Mouse (Mus musculus) stomach, embryonic 15.5 days (tissue): Measurements from ENCODE around the gene Crot. TPM values are rescaled to one million over a fixed set of nuclear protein-coding genes. Genes with fewer than 3 reads are reported as not detected.
"Not testable (repeated sequence)": the region's sequence is repeated elsewhere in the genome, so short reads cannot be mapped to it uniquely, and the experiment has no call there.

Experiments used
- ATAC-seq: fragments of 200-750 bp; cut with Nextera tagmentation; 2 replicates; pipeline ENCODE4 v1.8.0; 2017; ENCODE audit warnings: low read depth, moderate number of reproducible peaks, moderate TSS enrichment; ENCODE audit not compliant: insufficient read depth, low FRiP score
- H3K27ac ChIP-seq: fragments of 300-500 bp; sonication (generic); 2 replicates; pipeline ENCODE4 v1.5.1; 2015; ENCODE audit warnings: mild to moderate bottlenecking, inconsistent platforms
- H3K27me3 ChIP-seq: fragments of 300-500 bp; sonication (generic); replicated peaks from 2 replicates; pipeline ENCODE4 v1.6.1; 2015; ENCODE audit warnings: inconsistent platforms
- H3K36me3 ChIP-seq: fragments of 300-500 bp; sonication (generic); 2 replicates; pipeline ENCODE4 v1.6.1; 2015; ENCODE audit warnings: inconsistent platforms
- H3K4me1 ChIP-seq: fragments of 300-500 bp; sonication (generic); 2 replicates; pipeline ENCODE4 v1.6.1; 2015; ENCODE audit warnings: inconsistent platforms
- H3K4me2 ChIP-seq: fragments of 300-500 bp; sonication (generic); 2 replicates; pipeline ENCODE4 v1.6.1; 2015; ENCODE audit warnings: mild to moderate bottlenecking, inconsistent platforms
- H3K4me3 ChIP-seq: fragments of 300-500 bp; sonication (generic); replicated peaks from 2 replicates; pipeline ENCODE4 v1.5.1; 2015; ENCODE audit warnings: inconsistent platforms
- H3K9ac ChIP-seq: fragments of 300-500 bp; sonication (generic); 2 replicates; pipeline ENCODE4 v1.6.1; 2015; ENCODE audit warnings: inconsistent platforms
- H3K9me3 ChIP-seq: fragments of 300-500 bp; sonication (generic); 2 replicates; pipeline ENCODE4 v1.6.1; 2016; ENCODE audit warnings: inconsistent platforms
- WGBS: fragments of 180-500 bp; shearing (Covaris S2); methylation state at CpG from one replicate; pipeline ENCODE4 v1.1.7; 2015; 5-methylcytosine and 5-hydroxymethylcytosine counted together
- polyA plus RNA-seq: library from polyadenylated mRNA; unstranded; fragments of >200 nt; fragmentation: Nextera tagmentation; extraction: Ambion mirVana; gene quantifications from 2 replicates; pipeline ENCODE4 v1.2.1, GENCODE M21; 2015

Crot gene
- polyA plus RNA-seq, 1 experiment from 2014 or later: 52.0 TPM

- H3K27me3 ChIP-seq, H3K36me3 ChIP-seq, H3K4me3 ChIP-seq, H3K9me3 ChIP-seq, ATAC-seq, H3K27ac ChIP-seq, H3K9ac ChIP-seq, H3K4me2 ChIP-seq, H3K4me1 ChIP-seq: not testable (repeated sequence)
- WGBS: no CpG with 5 or more reads among the region's 1 CpGs
Measured at GRCm38 (mm10) chr5:8941266-8941665, 55.9 kb downstream of the Crot start.

- Histone ChIP-seq H3K36me3 (no peaks in the 10 kb centered on the region), H3K27ac (no peak overlapping the region), H3K27me3 (no peaks in the 10 kb centered on the region), H3K4me3 (no peak overlapping the region), H3K4me2 (no peak overlapping the region), H3K9me3 (no peaks in the 10 kb centered on the region), H3K4me1 (no peaks in the 10 kb centered on the region), H3K9ac (no peak overlapping the region)
- WGBS: 86% methylated on average over 7 of the region's 7 CpGs
- no peak for ATAC-seq
Measured at GRCm38 (mm10) chr5:8937965-8938364, 59.2 kb downstream of the Crot start.

GRCm38 (mm10) chr5:8928440-8928839 is 68.7 kb downstream of the Crot start:
- 81% methylated on average over 9 of the region's 9 CpGs for WGBS
- Histone ChIP-seq H3K4me1 (no peaks in the 10 kb centered on the region), H3K27ac (no peak overlapping the region), H3K4me2 (no peak overlapping the region), H3K4me3 (no peak overlapping the region), H3K9ac (no peak overlapping the region), H3K27me3 (no peaks in the 10 kb centered on the region), H3K9me3 (no peaks in the 10 kb centered on the region), H3K36me3 (no peaks in the 10 kb centered on the region)
- no peak for ATAC-seq

GRCm38 (mm10) chr5:8917069-8917468 is 80.1 kb downstream of the Crot start:
- Histone ChIP-seq H3K27me3 (no peaks in the 10 kb centered on the region), H3K36me3 (no peaks in the 10 kb centered on the region), H3K4me2 (no peak overlapping the region), H3K4me1 (no peaks in the 10 kb centered on the region), H3K9ac (no peak overlapping the region), H3K4me3 (no peak overlapping the region), H3K27ac (no peak overlapping the region), H3K9me3 (no peaks in the 10 kb centered on the region)
- 69% methylated on average over 6 of the region's 6 CpGs for WGBS
- no peak for ATAC-seq

- Histone ChIP-seq H3K4me3 (no peak overlapping the region), H3K9me3 (no peaks in the 10 kb centered on the region), H3K4me2 (no peak overlapping the region), H3K27me3 (no peaks in the 10 kb centered on the region), H3K36me3 (no peaks in the 10 kb centered on the region), H3K9ac (no peak overlapping the region), H3K4me1 (no peaks in the 10 kb centered on the region), H3K27ac (no peak overlapping the region)
- ATAC-seq: no peak
- 75% methylated on average over 2 of the region's 2 CpGs for WGBS
Measured at GRCm38 (mm10) chr5:8916400-8916799, 80.7 kb downstream of the Crot start.

Other genes starting within 250 kb of the Crot start
- gene Abcb1b, start 199.2 kb downstream of the Crot start, polyA plus RNA-seq: 2.5 and 2.9 TPM in 2 replicates
- 1.9 and 3.4 TPM in 2 replicates for gene Abcb4, start 103.6 kb downstream of the Crot start, polyA plus RNA-seq
- gene Tmem243, start 103.3 kb upstream of the Crot start, polyA plus RNA-seq: 18.8 and 20.1 TPM in 2 replicates
- 37.7 and 38.2 TPM in 2 replicates for gene Dmtf1, start 164.5 kb upstream of the Crot start, polyA plus RNA-seq